Mouse (Mus musculus) kidney, embryonic 14.5 days (tissue): ENCODE data around the gene Pam16. TPM values are rescaled to one million over a fixed set of nuclear protein-coding genes. Genes with fewer than 3 reads are reported as not detected.

Source experiments
- ATAC-seq: fragments of 200-750 bp; cut with Nextera tagmentation; 2 replicates; pipeline ENCODE4 v1.8.0; 2017; ENCODE audit warnings: moderate number of reproducible peaks, mild to moderate bottlenecking, moderate TSS enrichment, moderate library complexity; ENCODE audit not compliant: low FRiP score, low TSS enrichment
- H3K27ac ChIP-seq: fragments of 300-500 bp; sonication (generic); 2 replicates; pipeline ENCODE4 v1.5.1; 2014; ENCODE audit warnings: low read depth, mild to moderate bottlenecking, low read length, moderate library complexity, mixed read lengths
- H3K27me3 ChIP-seq: fragments of 300-500 bp; sonication (generic); 2 replicates; pipeline ENCODE4 v1.6.1; 2014; ENCODE audit warnings: mild to moderate bottlenecking, low read length; ENCODE audit not compliant: control insufficient read depth, insufficient read depth
- H3K36me3 ChIP-seq: fragments of 300-500 bp; sonication (generic); 2 replicates; pipeline ENCODE4 v1.6.1; 2014; ENCODE audit warnings: low read length, mixed read lengths; ENCODE audit not compliant: control insufficient read depth, insufficient read depth
- H3K4me1 ChIP-seq: fragments of 300-500 bp; sonication (generic); 2 replicates; pipeline ENCODE4 v1.6.1; 2014; ENCODE audit warnings: low read length, mixed read lengths; ENCODE audit not compliant: control insufficient read depth, insufficient read depth
- H3K4me2 ChIP-seq: fragments of 300-500 bp; sonication (generic); replicated peaks from 2 replicates; pipeline ENCODE4 v1.6.1; 2014; ENCODE audit warnings: low read depth, mild to moderate bottlenecking, low read length
- H3K4me3 ChIP-seq: fragments of 300-500 bp; sonication (generic); 2 replicates; pipeline ENCODE4 v1.5.1; 2014; ENCODE audit warnings: mild to moderate bottlenecking, low read length
- H3K9ac ChIP-seq: fragments of 300-500 bp; sonication (generic); 2 replicates; pipeline ENCODE4 v1.6.1; 2014; ENCODE audit warnings: low read depth, mild to moderate bottlenecking, low read length, moderate library complexity
- H3K9me3 ChIP-seq: fragments of 300-500 bp; sonication (generic); 2 replicates; pipeline ENCODE4 v1.6.1; 2016; ENCODE audit warnings: low read length; ENCODE audit not compliant: control insufficient read depth
- WGBS: fragments of 180-500 bp; shearing (Covaris S2); extraction: QIAGEN DNeasy Blood & Tissue Kit; methylation state at CpG from one replicate; pipeline ENCODE4 v1.1.7; 2014; 5-methylcytosine and 5-hydroxymethylcytosine counted together
- polyA plus RNA-seq: library from polyadenylated mRNA; unstranded; fragments of >200 nt; fragmentation: Nextera tagmentation; extraction: Ambion mirVana; gene quantifications from 2 replicates; pipeline ENCODE4 v1.2.1, GENCODE M21; 2014

The Pam16 gene
- polyA plus RNA-seq, 1 experiment from 2014 or later, result 102 TPM

- peak overlapping the region; percentile 94 for H3K27ac ChIP-seq
- H3K4me1 ChIP-seq, result peaks cover 54% of the 10 kb centered on the region
- ATAC-seq, result peak; percentile 24
- peaks cover 6% of the 10 kb centered on the region for H3K36me3 ChIP-seq
- H3K4me2 ChIP-seq, result peak overlapping the region; percentile 95
- peak overlapping the region; percentile 96 for H3K9ac ChIP-seq
- peak overlapping the region; percentile 88 for H3K4me3 ChIP-seq
- WGBS, result 7% methylated on average over 5 of the region's 5 CpGs
- no peaks in the 10 kb centered on the region for H3K9me3 ChIP-seq
- no peaks in the 10 kb centered on the region for H3K27me3 ChIP-seq
Observed at GRCm38 (mm10) chr16:4595527-4595963, 29.2 kb downstream of the Pam16 start.

GRCm38 (mm10) chr16:4594814-4595526 is 29.8 kb downstream of the Pam16 start:
- peak overlapping the region; percentile 96 for H3K9ac ChIP-seq
- no peaks in the 10 kb centered on the region for H3K9me3 ChIP-seq
- H3K27ac ChIP-seq, result peak overlapping the region; percentile 94
- peak overlapping the region; percentile 95 for H3K4me2 ChIP-seq
- H3K36me3 ChIP-seq, result peaks cover 9% of the 10 kb centered on the region
- peak; percentile 11 for ATAC-seq
- peaks cover 48% of the 10 kb centered on the region for H3K4me1 ChIP-seq
- no peaks in the 10 kb centered on the region for H3K27me3 ChIP-seq
- 1% methylated on average over 40 of the region's 52 CpGs for WGBS
- H3K4me3 ChIP-seq, result peak overlapping the region; percentile 88

GRCm38 (mm10) chr16:4593971-4594813 is 30.6 kb downstream of the Pam16 start, which contains the start of gene Glis2:
TSS of gene Glis2 (plus strand) at chr16:4594713.
- Histone ChIP-seq H3K4me1 (peaks cover 43% of the 10 kb centered on the region), H3K9ac (peak within 1 kb of the TSS; percentile 96), H3K36me3 (peaks cover 9% of the 10 kb centered on the region), H3K27me3 (no peaks in the 10 kb centered on the region), H3K9me3 (no peaks in the 10 kb centered on the region), H3K4me2 (peak within 1 kb of the TSS; percentile 95), H3K4me3 (peak within 1 kb of the TSS; percentile 88), H3K27ac (peak within 1 kb of the TSS; percentile 94)
- under 1% methylated on average over 30 of the region's 74 CpGs for WGBS
- ATAC-seq, result peak; percentile 84

- Histone ChIP-seq H3K4me1 (peaks cover 33% of the 10 kb centered on the region), H3K36me3 (peaks cover 9% of the 10 kb centered on the region), H3K4me2 (peak overlapping the region; percentile 95), H3K27me3 (no peaks in the 10 kb centered on the region), H3K9ac (peak overlapping the region; percentile 96), H3K9me3 (no peaks in the 10 kb centered on the region), H3K27ac (peak overlapping the region; percentile 94), H3K4me3 (peak overlapping the region; percentile 88)
- WGBS, result 13% methylated on average over 32 of the region's 32 CpGs
- ATAC-seq, result no peak; the same call in 1 of the 2 replicates
Observed at GRCm38 (mm10) chr16:4592909-4593875, 31.6 kb downstream of the Pam16 start.

GRCm38 (mm10) chr16:4590236-4590635 is 34.6 kb downstream of the Pam16 start:
- no peak overlapping the region for H3K9ac ChIP-seq
- peaks cover 22% of the 10 kb centered on the region for H3K4me1 ChIP-seq
- H3K4me3 ChIP-seq, result no peak overlapping the region
- 94% methylated on average over 9 of the region's 9 CpGs for WGBS
- no peak for ATAC-seq
- no peak overlapping the region for H3K4me2 ChIP-seq
- no peaks in the 10 kb centered on the region for H3K9me3 ChIP-seq
- no peaks in the 10 kb centered on the region for H3K27me3 ChIP-seq
- H3K36me3 ChIP-seq, result peaks cover 6% of the 10 kb centered on the region
- H3K27ac ChIP-seq, result no peak overlapping the region

GRCm38 (mm10) chr16:4587516-4588210 is 37.1 kb downstream of the Pam16 start:
- ATAC-seq, result no peak
- 63% methylated on average over 5 of the region's 5 CpGs for WGBS
- H3K27me3 ChIP-seq, result no peaks in the 10 kb centered on the region

GRCm38 (mm10) chr16:4586531-4587123 is 38.2 kb downstream of the Pam16 start:
- peak overlapping the region; percentile 91 for H3K27ac ChIP-seq
- H3K27me3 ChIP-seq, result no peaks in the 10 kb centered on the region
- no peaks in the 10 kb centered on the region for H3K9me3 ChIP-seq
- H3K36me3 ChIP-seq, result peaks cover 6% of the 10 kb centered on the region
- peak; percentile 98 for ATAC-seq
- H3K4me1 ChIP-seq, result peaks cover 16% of the 10 kb centered on the region
- H3K4me2 ChIP-seq, result peak overlapping the region; percentile 54
- peak overlapping the region; percentile 39 for H3K4me3 ChIP-seq
- peak overlapping the region; percentile 56 for H3K9ac ChIP-seq
- under 1% methylated on average over 43 of the region's 43 CpGs for WGBS

More at GRCm38 (mm10) chr16:4587516-4588210, 37.1 kb downstream of the Pam16 start:
- no peak overlapping the region; the same call in 1 of the 2 replicates for H3K9ac ChIP-seq
- H3K4me3 ChIP-seq, result no peak overlapping the region
- peak overlapping the region; percentile 91 for H3K27ac ChIP-seq
- H3K9me3 ChIP-seq, result no peaks in the 10 kb centered on the region
- no peak overlapping the region for H3K4me2 ChIP-seq
- H3K36me3 ChIP-seq, result peaks cover 6% of the 10 kb centered on the region
- H3K4me1 ChIP-seq, result peaks cover 16% of the 10 kb centered on the region
